Mouse (Mus musculus) myocyte (in vitro differentiated cells): ENCODE results near the gene Six1.

Experiments used
- POLR2A ChIP-seq: IDR thresholded peaks from one replicate; pipeline ENCODE4 v1.6.1; 2011; ENCODE audit warnings: low read depth, mild to moderate bottlenecking, control low read depth, moderate library complexity; ENCODE audit not compliant: insufficient read length
- POLR2AphosphoS2 ChIP-seq: IDR thresholded peaks from one replicate; pipeline ENCODE4 v1.6.1; 2011; ENCODE audit warnings: low read depth, control low read depth; ENCODE audit not compliant: insufficient read length
- TCF12 ChIP-seq: IDR thresholded peaks from one replicate; pipeline ENCODE4 v1.6.1; 2011; ENCODE audit warnings: mild to moderate bottlenecking, control low read depth; ENCODE audit not compliant: poor library complexity, insufficient read depth, severe bottlenecking

GRCm38 (mm10) chr12:73038441-73038991 is 15.2 kb downstream of the Six1 start:
- TF ChIP-seq POLR2AphosphoS2, result no peak
- no peak for TF ChIP-seq TCF12
- TF ChIP-seq POLR2A, result no peak
